Mouse (Mus musculus) midbrain, embryonic 11.5 days (tissue): ENCODE results near the gene Cfap299. TPM values are rescaled to one million over a fixed set of nuclear protein-coding genes. Genes with fewer than 3 reads are reported as not detected.
A peak's percentile ranks its signal among the peaks of the same experiment; 100 is the strongest.

Source experiments
- ATAC-seq: fragments of 200-750 bp; cut with Nextera tagmentation; 2 replicates; pipeline ENCODE4 v1.8.0; 2017; ENCODE audit warnings: moderate TSS enrichment, moderate library complexity; ENCODE audit not compliant: low FRiP score
- DNase-seq: peaks from one replicate; pipeline ENCODE4 v3.0.0; 2015; ENCODE audit warnings: low spot score; ENCODE audit errors: missing footprints
- H3K27ac ChIP-seq: fragments of 300-500 bp; sonication (generic); 2 replicates; pipeline ENCODE4 v1.5.1; 2014; ENCODE audit warnings: low read depth, low read length
- H3K27me3 ChIP-seq: fragments of 300-500 bp; sonication (generic); 2 replicates; pipeline ENCODE4 v1.6.1; 2014; ENCODE audit warnings: mild to moderate bottlenecking, low read length, moderate library complexity, mixed read lengths; ENCODE audit not compliant: control insufficient read depth, insufficient read depth
- H3K36me3 ChIP-seq: fragments of 300-500 bp; sonication (generic); 2 replicates; pipeline ENCODE4 v1.6.1; 2014; ENCODE audit warnings: mild to moderate bottlenecking, low read length, moderate library complexity, mixed read lengths; ENCODE audit not compliant: control insufficient read depth, insufficient read depth
- H3K4me1 ChIP-seq: fragments of 300-500 bp; sonication (generic); 2 replicates; pipeline ENCODE4 v1.6.1; 2014; ENCODE audit warnings: low read length; ENCODE audit not compliant: control insufficient read depth, insufficient read depth
- H3K4me2 ChIP-seq: fragments of 300-500 bp; sonication (generic); 2 replicates; pipeline ENCODE4 v1.6.1; 2014; ENCODE audit warnings: mild to moderate bottlenecking, moderate library complexity
- H3K4me3 ChIP-seq: fragments of 300-500 bp; sonication (generic); 2 replicates; pipeline ENCODE4 v1.5.1; 2014; ENCODE audit warnings: low read depth, low read length
- H3K9ac ChIP-seq: fragments of 300-500 bp; sonication (generic); 2 replicates; pipeline ENCODE4 v1.6.1; 2014; ENCODE audit warnings: low read length
- H3K9me3 ChIP-seq: fragments of 300-500 bp; sonication (generic); 2 replicates; pipeline ENCODE4 v1.6.1; 2016; ENCODE audit warnings: low read length; ENCODE audit not compliant: control insufficient read depth
- WGBS: fragments of 180-500 bp; shearing (Covaris S2); extraction: QIAGEN DNeasy Blood & Tissue Kit; methylation state at CpG from one replicate; pipeline ENCODE4 v1.1.7; 2014; 5-methylcytosine and 5-hydroxymethylcytosine counted together
- polyA plus RNA-seq: library from polyadenylated mRNA; unstranded; fragments of >200 nt; fragmentation: Nextera tagmentation; extraction: Ambion mirVana; gene quantifications from 2 replicates; pipeline ENCODE4 v1.2.1, GENCODE M21; 2014

Gene Cfap299
- polyA plus RNA-seq, 1 experiment from 2014 or later: 0.37 TPM

- DNase-seq: no peak
- no peaks in the 10 kb centered on the region for H3K4me1 ChIP-seq
- H3K9ac ChIP-seq: no peak overlapping the region
- no peaks in the 10 kb centered on the region for H3K9me3 ChIP-seq
- H3K27ac ChIP-seq: no peak overlapping the region
- H3K4me2 ChIP-seq: no peak overlapping the region
- no peaks in the 10 kb centered on the region for H3K27me3 ChIP-seq
- no peak for ATAC-seq
- 66% methylated on average over 5 of the region's 5 CpGs for WGBS
- no peak overlapping the region for H3K4me3 ChIP-seq
- H3K36me3 ChIP-seq: no peaks in the 10 kb centered on the region
Measured at GRCm38 (mm10) chr5:98703963-98704362, 374.9 kb downstream of the Cfap299 start.

- Histone ChIP-seq H3K36me3 (no peaks in the 10 kb centered on the region), H3K27ac (no peak overlapping the region), H3K9me3 (no peaks in the 10 kb centered on the region), H3K4me2 (no peak overlapping the region), H3K4me3 (no peak overlapping the region), H3K9ac (no peak overlapping the region), H3K27me3 (no peaks in the 10 kb centered on the region), H3K4me1 (no peaks in the 10 kb centered on the region)
- ATAC-seq (no peak), DNase-seq (no peak)
- 71% methylated on average over 4 of the region's 4 CpGs for WGBS
Measured at GRCm38 (mm10) chr5:98706597-98706996, 377.5 kb downstream of the Cfap299 start.

GRCm38 (mm10) chr5:98715392-98715791, 386.3 kb downstream of the Cfap299 start:
- DNase-seq (no peak), ATAC-seq (no peak)
- no peaks in the 10 kb centered on the region for H3K9me3 ChIP-seq
- no peak overlapping the region for H3K4me3 ChIP-seq
- H3K4me2 ChIP-seq: no peak overlapping the region
- no peak overlapping the region for H3K27ac ChIP-seq
- no peak overlapping the region for H3K9ac ChIP-seq
- 72% methylated on average over 2 of the region's 2 CpGs for WGBS
- no peaks in the 10 kb centered on the region for H3K4me1 ChIP-seq
- H3K36me3 ChIP-seq: no peaks in the 10 kb centered on the region
- H3K27me3 ChIP-seq: no peaks in the 10 kb centered on the region

- 79% methylated on average over 6 of the region's 6 CpGs for WGBS
- ATAC-seq: peak; percentile 30; the same call in 1 of the 2 replicates
- no peaks in the 10 kb centered on the region for H3K9me3 ChIP-seq
- H3K27ac ChIP-seq: no peak overlapping the region
- H3K36me3 ChIP-seq: no peaks in the 10 kb centered on the region
- no peaks in the 10 kb centered on the region for H3K27me3 ChIP-seq
- no peak for DNase-seq
- H3K4me2 ChIP-seq: no peak overlapping the region
- H3K4me1 ChIP-seq: no peaks in the 10 kb centered on the region
- no peak overlapping the region for H3K9ac ChIP-seq
- no peak overlapping the region for H3K4me3 ChIP-seq
Measured at GRCm38 (mm10) chr5:98732157-98733009, 403.3 kb downstream of the Cfap299 start.

- H3K4me3 ChIP-seq: no peak overlapping the region
- 70% methylated on average over 2 of the region's 2 CpGs for WGBS
- no peaks in the 10 kb centered on the region for H3K27me3 ChIP-seq
- H3K4me1 ChIP-seq: no peaks in the 10 kb centered on the region
- no peaks in the 10 kb centered on the region for H3K36me3 ChIP-seq
- no peak overlapping the region for H3K4me2 ChIP-seq
- H3K27ac ChIP-seq: no peak overlapping the region
- H3K9ac ChIP-seq: no peak overlapping the region
- ATAC-seq (no peak), DNase-seq (no peak)
- no peaks in the 10 kb centered on the region for H3K9me3 ChIP-seq
Measured at GRCm38 (mm10) chr5:98733010-98733399, 403.9 kb downstream of the Cfap299 start.

- no peaks in the 10 kb centered on the region for H3K4me1 ChIP-seq
- no peak overlapping the region for H3K9ac ChIP-seq
- H3K4me3 ChIP-seq: no peak overlapping the region
- H3K36me3 ChIP-seq: no peaks in the 10 kb centered on the region
- no peak for ATAC-seq
- no peak overlapping the region for H3K4me2 ChIP-seq
- H3K27me3 ChIP-seq: no peaks in the 10 kb centered on the region
- no peaks in the 10 kb centered on the region for H3K9me3 ChIP-seq
- no peak for DNase-seq
- no peak overlapping the region for H3K27ac ChIP-seq
- WGBS: 69% methylated on average over 15 of the region's 15 CpGs
Measured at GRCm38 (mm10) chr5:98761858-98762652, 433.0 kb downstream of the Cfap299 start.

- no peak for DNase-seq
- no peak overlapping the region for H3K9ac ChIP-seq
- H3K27ac ChIP-seq: no peak overlapping the region
- no peaks in the 10 kb centered on the region for H3K36me3 ChIP-seq
- H3K27me3 ChIP-seq: no peaks in the 10 kb centered on the region
- 91% methylated on average over 4 of the region's 4 CpGs for WGBS
- H3K4me2 ChIP-seq: no peak overlapping the region
- no peaks in the 10 kb centered on the region for H3K4me1 ChIP-seq
- no peaks in the 10 kb centered on the region for H3K9me3 ChIP-seq
- no peak overlapping the region for H3K4me3 ChIP-seq
- no peak for ATAC-seq
Measured at GRCm38 (mm10) chr5:98778588-98778987, 449.5 kb downstream of the Cfap299 start.

- no peak for DNase-seq
- 93% methylated on average over 7 of the region's 7 CpGs for WGBS
- H3K36me3 ChIP-seq: no peaks in the 10 kb centered on the region
Measured at GRCm38 (mm10) chr5:98782066-98782465, 453.0 kb downstream of the Cfap299 start.

GRCm38 (mm10) chr5:98787735-98788134, 458.6 kb downstream of the Cfap299 start:
- no peak for ATAC-seq
- H3K27ac ChIP-seq: no peak overlapping the region
- no peaks in the 10 kb centered on the region for H3K27me3 ChIP-seq
- H3K36me3 ChIP-seq: no peaks in the 10 kb centered on the region
- 79% methylated on average over 4 of the region's 4 CpGs for WGBS
- DNase-seq: no peak
- no peak overlapping the region for H3K9ac ChIP-seq
- H3K9me3 ChIP-seq: no peaks in the 10 kb centered on the region
- no peak overlapping the region for H3K4me2 ChIP-seq
- no peak overlapping the region for H3K4me3 ChIP-seq
- no peaks in the 10 kb centered on the region for H3K4me1 ChIP-seq

More at GRCm38 (mm10) chr5:98782066-98782465, 453.0 kb downstream of the Cfap299 start:
- no peak overlapping the region for H3K9ac ChIP-seq
- no peak overlapping the region for H3K4me3 ChIP-seq
- H3K27me3 ChIP-seq: no peaks in the 10 kb centered on the region
- H3K4me2 ChIP-seq: no peak overlapping the region
- no peak for ATAC-seq
- no peak overlapping the region for H3K27ac ChIP-seq
- no peaks in the 10 kb centered on the region for H3K9me3 ChIP-seq
- no peaks in the 10 kb centered on the region for H3K4me1 ChIP-seq
